Mouse (Mus musculus) bone marrow macrophage, adult 2 months (primary cell): ENCODE data around the gene Svs1.

Experiments
- CTCF ChIP-seq: IDR thresholded peaks from 2 replicates; pipeline ENCODE4 v1.5.1; 2012; ENCODE audit warnings: low read depth, mild to moderate bottlenecking, low read length, moderate library complexity
- POLR2A ChIP-seq: IDR thresholded peaks from 2 replicates; pipeline ENCODE4 v1.6.1; 2012; ENCODE audit warnings: mild to moderate bottlenecking, low read depth, low read length, borderline replicate concordance

GRCm38 (mm10) chr6:49025290-49025689, 38.6 kb downstream of the Svs1 start:
- TF ChIP-seq POLR2A (no peak), CTCF (no peak)
